Mouse (Mus musculus) forebrain, embryonic 14.5 days (tissue): ENCODE data around the gene Arhgap24. TPM values are rescaled to one million over a fixed set of nuclear protein-coding genes. Genes with fewer than 3 reads are reported as not detected.

Experiments used
- ATAC-seq: fragments of 200-750 bp; cut with Nextera tagmentation; 2 replicates; pipeline ENCODE4 v1.8.0; 2017; ENCODE audit warnings: mild to moderate bottlenecking, moderate library complexity
- DNase-seq: peaks from one replicate; pipeline ENCODE4 v3.0.0-alpha.2; 2015; ENCODE audit warnings: low spot score
- H3K27ac ChIP-seq: fragments of 300-500 bp; sonication (generic); 2 replicates; pipeline ENCODE4 v1.5.1; 2014; ENCODE audit warnings: low read depth, mild to moderate bottlenecking, control low read depth, low read length, moderate library complexity
- H3K27me3 ChIP-seq: fragments of 300-500 bp; sonication (generic); replicated peaks from 2 replicates; pipeline ENCODE4 v1.6.1; 2014; ENCODE audit warnings: low read length, control low read depth, mixed read lengths; ENCODE audit not compliant: control insufficient read depth, insufficient read depth
- H3K36me3 ChIP-seq: fragments of 300-500 bp; sonication (generic); 2 replicates; pipeline ENCODE4 v1.6.1; 2014; ENCODE audit warnings: low read length, control low read depth; ENCODE audit not compliant: control insufficient read depth, insufficient read depth
- H3K4me1 ChIP-seq: fragments of 300-500 bp; sonication (generic); 2 replicates; pipeline ENCODE4 v1.6.1; 2014; ENCODE audit warnings: antibody characterized with exemption, low read length, control low read depth; ENCODE audit not compliant: control insufficient read depth, insufficient read depth
- H3K4me2 ChIP-seq: fragments of 300-500 bp; sonication (generic); 2 replicates; pipeline ENCODE4 v1.6.1; 2014; ENCODE audit warnings: mild to moderate bottlenecking, control low read depth, low read length
- H3K4me3 ChIP-seq: fragments of 300-500 bp; sonication (generic); 2 replicates; pipeline ENCODE4 v1.5.1; 2014; ENCODE audit warnings: low read depth, low read length, control low read depth
- H3K9ac ChIP-seq: fragments of 300-500 bp; sonication (generic); 2 replicates; pipeline ENCODE4 v1.6.1; 2014; ENCODE audit warnings: mild to moderate bottlenecking, low read length, control low read depth, moderate library complexity
- H3K9me3 ChIP-seq: fragments of 300-500 bp; sonication (generic); replicated peaks from 2 replicates; pipeline ENCODE4 v1.6.1; 2016; ENCODE audit warnings: low read length, control low read depth, mixed read lengths; ENCODE audit not compliant: control insufficient read depth
- WGBS: fragments of 180-500 bp; shearing (Covaris S2); extraction: QIAGEN DNeasy Blood & Tissue Kit; methylation state at CpG from one replicate; pipeline ENCODE4 v1.1.7; 2014; 5-methylcytosine and 5-hydroxymethylcytosine counted together
- polyA plus RNA-seq: library from polyadenylated mRNA; unstranded; fragments of >200 nt; fragmentation: Nextera tagmentation; extraction: Ambion mirVana; gene quantifications from 2 replicates; pipeline ENCODE4 v1.2.1, GENCODE M21; 2014

The Arhgap24 gene
- polyA plus RNA-seq: 3.7 and 4.0 TPM in 2 replicates

DNA sequence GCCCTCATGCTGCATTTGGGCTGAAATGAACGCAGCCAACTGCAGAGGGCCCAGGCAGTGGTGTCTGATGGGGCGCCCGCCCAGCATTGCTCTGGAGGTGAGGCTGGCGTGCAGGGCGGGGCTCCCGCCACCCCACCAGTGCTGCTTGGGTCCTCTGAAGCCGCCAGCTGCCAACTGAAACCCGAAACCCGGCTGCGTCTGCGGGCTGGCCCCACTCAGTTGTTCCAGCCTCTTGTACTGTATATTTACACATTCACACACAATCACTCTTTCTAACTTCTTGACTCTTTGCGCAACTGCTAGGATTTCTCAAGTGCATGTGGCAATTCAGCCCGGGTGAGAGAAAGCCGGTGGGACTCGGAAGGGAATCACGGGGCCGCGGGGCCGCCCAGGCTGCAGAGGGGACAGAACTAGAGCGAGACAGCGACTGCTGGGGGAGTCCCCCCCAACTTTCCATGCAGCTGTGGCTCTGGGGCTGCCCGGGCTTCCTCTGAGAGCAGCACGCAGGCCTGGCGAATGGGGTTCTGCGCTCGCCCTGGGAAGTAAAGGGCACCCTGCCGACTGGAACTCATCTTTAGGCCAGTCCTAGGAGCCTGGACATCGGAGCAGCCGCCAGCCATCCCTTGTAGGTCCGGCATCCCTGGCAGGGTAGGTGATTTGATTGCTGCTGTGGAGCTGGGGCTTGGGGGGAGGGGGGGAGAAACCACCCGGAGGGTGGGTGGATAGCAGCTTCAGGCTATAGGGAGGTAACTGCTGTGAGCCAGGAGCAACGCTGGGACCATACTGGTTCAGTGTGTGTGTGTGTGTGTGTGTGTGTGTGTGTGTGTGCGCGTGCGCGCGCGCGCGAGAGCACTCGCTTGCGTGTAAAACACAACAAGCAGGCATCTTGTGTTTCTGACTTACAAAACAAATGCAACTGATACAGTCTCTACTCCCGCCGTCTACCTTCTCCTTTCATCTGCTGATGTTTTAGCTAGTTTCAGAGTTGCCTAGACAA is at the start of gene Arhgap24:
TSS of gene Arhgap24 (plus strand) at position 177 of the 997 bp plus-strand sequence.
- H3K27me3 ChIP-seq: no peaks in the 10 kb centered on the region
- peak within 1 kb of the TSS; percentile 98 for H3K4me2 ChIP-seq
- peaks cover 5% of the 10 kb centered on the region; the same call in 1 of the 2 replicates for H3K4me1 ChIP-seq
- WGBS: under 1% methylated on average over 44 of the region's 44 CpGs
- H3K9ac ChIP-seq: peak within 1 kb of the TSS; percentile 66
- peak within 1 kb of the TSS; percentile 46 for H3K4me3 ChIP-seq
- DNase-seq: peak; percentile 57
- peak; percentile 81 for ATAC-seq
- H3K36me3 ChIP-seq: no peaks in the 10 kb centered on the region
- no peaks in the 10 kb centered on the region for H3K9me3 ChIP-seq
- H3K27ac ChIP-seq: no peak within 1 kb of the TSS

GRCm38 (mm10) chr5:102434182-102434581 is 47.0 kb upstream of the Arhgap24 start:
- WGBS: 30% methylated on average over 4 of the region's 4 CpGs
- Histone ChIP-seq H3K4me2 (no peak overlapping the region), H3K27ac (no peak overlapping the region), H3K4me1 (no peaks in the 10 kb centered on the region; the same call in 1 of the 2 replicates), H3K36me3 (no peaks in the 10 kb centered on the region), H3K9me3 (no peaks in the 10 kb centered on the region), H3K4me3 (no peak overlapping the region), H3K27me3 (no peaks in the 10 kb centered on the region), H3K9ac (no peak overlapping the region)
- peak; percentile 52; the same call in 1 of the 2 replicates for ATAC-seq
- DNase-seq: peak; percentile 55

DNA sequence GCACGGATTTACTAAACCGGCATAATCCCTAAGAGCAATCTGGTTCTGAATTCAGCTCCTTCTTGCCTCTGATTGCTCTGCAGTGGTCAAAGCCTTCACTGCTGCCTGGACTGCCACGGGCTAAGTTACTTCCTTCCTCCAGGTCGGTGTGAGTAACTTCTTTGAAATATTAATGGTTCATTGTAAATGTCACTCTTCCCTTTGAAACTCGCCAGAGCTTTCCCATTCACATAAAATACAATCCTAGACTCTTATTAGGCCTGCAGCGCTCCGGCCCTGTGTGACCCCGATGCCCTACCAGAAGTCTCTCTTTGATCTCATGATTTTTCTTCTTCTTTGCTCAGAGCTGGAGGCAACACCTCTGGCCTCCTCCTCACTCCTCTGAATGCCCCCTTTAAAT is 44.6 kb upstream of the Arhgap24 start:
- Histone ChIP-seq H3K27ac (no peak overlapping the region), H3K36me3 (no peaks in the 10 kb centered on the region), H3K9ac (no peak overlapping the region), H3K4me2 (no peak overlapping the region), H3K4me1 (no peaks in the 10 kb centered on the region; the same call in 1 of the 2 replicates), H3K27me3 (no peaks in the 10 kb centered on the region), H3K9me3 (no peaks in the 10 kb centered on the region), H3K4me3 (no peak overlapping the region)
- 82% methylated on average over 8 of the region's 8 CpGs for WGBS
- no peak for DNase-seq
- no peak for ATAC-seq

- DNase-seq (no peak), ATAC-seq (no peak)
- Histone ChIP-seq H3K36me3 (no peaks in the 10 kb centered on the region), H3K4me2 (no peak overlapping the region), H3K9ac (no peak overlapping the region), H3K4me1 (no peaks in the 10 kb centered on the region; the same call in 1 of the 2 replicates), H3K27me3 (no peaks in the 10 kb centered on the region), H3K27ac (no peak overlapping the region), H3K4me3 (no peak overlapping the region), H3K9me3 (no peaks in the 10 kb centered on the region)
- WGBS: 83% methylated on average over 9 of the region's 9 CpGs
Measured at GRCm38 (mm10) chr5:102439119-102439877, 41.9 kb upstream of the Arhgap24 start.

DNA sequence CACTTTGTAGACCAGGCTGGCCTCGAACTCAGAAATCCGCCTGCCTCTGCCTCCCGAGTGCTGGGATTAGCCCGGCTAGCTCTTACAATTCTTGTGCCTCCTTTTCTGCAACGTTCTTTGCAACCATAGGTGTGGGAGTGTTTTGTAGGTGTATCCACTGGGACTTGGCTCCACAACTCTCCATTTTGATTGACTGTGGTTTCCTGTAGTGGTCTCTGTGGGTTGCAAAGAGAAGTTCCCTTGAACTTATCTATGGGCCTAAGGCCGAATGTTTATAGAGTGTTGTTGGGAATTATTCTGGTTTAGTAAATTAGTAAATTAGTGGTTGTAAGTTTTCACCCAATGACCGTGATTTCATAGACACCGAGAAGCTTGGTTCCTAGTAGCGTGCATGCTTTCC is 33.8 kb upstream of the Arhgap24 start:
- H3K9ac ChIP-seq: no peak overlapping the region
- WGBS: 95% methylated on average over 9 of the region's 9 CpGs
- DNase-seq (no peak), ATAC-seq (no peak)
- no peak overlapping the region for H3K4me3 ChIP-seq
- no peak overlapping the region for H3K4me2 ChIP-seq
- no peaks in the 10 kb centered on the region for H3K9me3 ChIP-seq
- H3K36me3 ChIP-seq: no peaks in the 10 kb centered on the region
- H3K27me3 ChIP-seq: no peaks in the 10 kb centered on the region
- H3K27ac ChIP-seq: no peak overlapping the region
- H3K4me1 ChIP-seq: no peaks in the 10 kb centered on the region

DNA sequence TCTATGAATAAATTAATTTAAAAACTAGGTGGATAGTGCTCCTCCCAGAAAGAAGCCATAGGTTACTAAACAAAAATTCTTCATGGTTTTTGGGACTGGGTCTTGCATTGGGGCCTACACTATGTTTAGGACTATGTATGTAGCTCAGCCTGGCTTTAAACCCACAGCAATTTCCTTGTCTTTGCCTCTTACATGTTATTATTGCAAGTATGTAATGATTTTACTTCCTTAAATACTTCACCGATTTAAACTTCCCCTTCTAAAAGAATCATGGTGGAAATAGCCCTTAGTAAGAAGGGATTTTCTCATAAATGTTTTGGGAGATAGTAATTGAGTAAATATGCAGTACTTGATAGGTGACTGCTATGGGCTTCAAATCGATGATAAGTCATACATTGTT is 30.3 kb upstream of the Arhgap24 start:
- no peak for ATAC-seq
- WGBS: 91% methylated on average over 2 of the region's 2 CpGs
- H3K4me3 ChIP-seq: no peak overlapping the region
- H3K4me2 ChIP-seq: no peak overlapping the region
- DNase-seq: no peak
- no peaks in the 10 kb centered on the region for H3K9me3 ChIP-seq
- no peaks in the 10 kb centered on the region for H3K36me3 ChIP-seq
- H3K4me1 ChIP-seq: no peaks in the 10 kb centered on the region
- no peak overlapping the region for H3K9ac ChIP-seq
- no peak overlapping the region for H3K27ac ChIP-seq
- H3K27me3 ChIP-seq: no peaks in the 10 kb centered on the region

DNA sequence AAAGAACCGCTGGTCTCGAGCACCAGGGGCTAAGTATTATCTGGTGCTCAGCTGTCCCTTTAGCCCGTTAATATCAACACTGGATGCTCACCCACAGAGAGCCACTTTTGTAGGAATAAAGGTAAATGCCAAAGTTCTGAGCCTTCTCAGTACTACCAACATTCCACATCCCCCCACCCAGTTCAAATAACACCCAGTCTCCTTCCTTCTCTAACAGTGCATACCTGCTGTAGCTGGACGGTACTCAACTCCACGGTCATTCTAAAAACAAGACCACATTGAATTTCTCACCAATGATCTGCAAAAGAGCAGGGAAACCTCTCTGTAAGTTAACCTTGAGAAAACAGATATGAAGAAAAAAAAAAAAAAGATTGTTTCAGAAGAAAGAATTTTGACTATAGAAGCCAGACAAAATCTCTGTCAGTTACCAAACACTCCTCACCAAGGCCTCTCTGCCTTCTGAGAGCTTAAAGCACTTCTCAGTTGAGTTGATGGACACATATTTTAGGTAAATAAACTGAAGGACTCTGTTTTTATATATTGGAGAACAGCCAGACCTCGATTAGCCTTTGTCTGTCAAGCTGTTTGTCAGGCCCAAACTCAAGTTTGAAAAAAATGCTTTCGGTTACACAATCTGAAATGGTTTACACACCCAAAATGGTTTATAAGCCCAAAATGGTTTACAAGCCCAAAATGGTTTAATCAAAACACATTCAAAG is 29.0 kb upstream of the Arhgap24 start:
- no peaks in the 10 kb centered on the region for H3K36me3 ChIP-seq
- no peaks in the 10 kb centered on the region for H3K4me1 ChIP-seq
- no peak overlapping the region for H3K4me2 ChIP-seq
- H3K27me3 ChIP-seq: no peaks in the 10 kb centered on the region
- no peak for ATAC-seq
- no peak overlapping the region for H3K27ac ChIP-seq
- 79% methylated on average over 7 of the region's 7 CpGs for WGBS
- no peak for DNase-seq
- H3K4me3 ChIP-seq: no peak overlapping the region
- no peak overlapping the region for H3K9ac ChIP-seq
- H3K9me3 ChIP-seq: no peaks in the 10 kb centered on the region

GRCm38 (mm10) chr5:102453324-102453723 is 27.9 kb upstream of the Arhgap24 start:
- no peak overlapping the region for H3K27ac ChIP-seq
- H3K27me3 ChIP-seq: no peaks in the 10 kb centered on the region
- ATAC-seq: no peak
- no peak overlapping the region for H3K9ac ChIP-seq
- no peak for DNase-seq
- H3K36me3 ChIP-seq: no peaks in the 10 kb centered on the region
- H3K9me3 ChIP-seq: no peaks in the 10 kb centered on the region
- no peak overlapping the region for H3K4me3 ChIP-seq
- WGBS: 88% methylated on average over 2 of the region's 2 CpGs
- no peaks in the 10 kb centered on the region for H3K4me1 ChIP-seq
- H3K4me2 ChIP-seq: no peak overlapping the region
